23 mouse cellular contexts compared by ENCODE assay signal in genomic region chr3:60632796-60633466, GRCm38 (mm10).
DNase-seq lines count a peak whose midpoint lies in the region; ATAC-seq lines count a peak whose summit lies in the region.
"Had no signal": no experiment of that assay in that cellular context is flagged by ENCODE, and none has a peak within 500 bp of the region (broad histone marks: within the 10 kb centered on the region; RNA-seq: fewer than 3 reads in every experiment).

No protein-coding gene starts in this region.

- peak; percentile 61 for DNase-seq in NIH3T3 (ENCODE audit: low read depth)
- DNase-seq in induced T-regulatory cell, adult 2 months (ENCODE audit: low read depth), result peak; percentile 41
- DNase-seq in naive thymus-derived CD4-positive, alpha-beta T cell, adult 2 months (ENCODE audit: low read depth), result peak; percentile 21
- DNase-seq in thymus, adult 18-20 months, result no peak
- no peak for DNase-seq in ovary, postnatal 10 days (ENCODE audit: low spot score)
- DNase-seq in neural tube, embryonic 10.5 days (ENCODE audit: extremely low spot score, low spot score), result no peak
- DNase-seq: adrenal gland, postnatal 10 days; cerebellum, adult 8-10 months; cerebellum, postnatal 36 days; gastrocnemius, postnatal 10 days; heart, postnatal 36 days; kidney, adult 9 months; kidney, postnatal 10 days; layer of hippocampus, postnatal 36 days; lung, postnatal 4 days; retina, postnatal 1 day; right cerebral cortex, postnatal 14 days; thymus, postnatal 14 days had no signal

- peak; percentile 16 for ATAC-seq in CD4-positive, CD25-positive, alpha-beta regulatory T cell, adult 4 months
- ATAC-seq: forebrain, embryonic 16.5 days; hindbrain, postnatal 0 days; intestine, postnatal 0 days; midbrain, embryonic 15.5 days had no signal

Comparison
In these comparisons a context has a peak if more than half of its experiments do, and no peak if none do; other contexts are left out.
1. DNase-seq: peak in NIH3T3 (single experiment), induced T-regulatory cell, adult 2 months (single experiment) and naive thymus-derived CD4-positive, alpha-beta T cell, adult 2 months (single experiment); none in thymus, adult 18-20 months (0 of 2), ovary, postnatal 10 days (single experiment) and neural tube, embryonic 10.5 days (single experiment).